Mouse (Mus musculus) ES-CJ7 (cell line): Measurements from ENCODE around the gene Lrrtm1.

Experiments
- DNase-seq: peaks from one replicate; pipeline ENCODE4 v3.0.0; 2011; ENCODE audit warnings: low read depth, low spot score

Gene Lrrtm1

GRCm38 (mm10) chr6:77306796-77307195 is 64.3 kb downstream of the Lrrtm1 start:
- no peak for DNase-seq
